Mouse (Mus musculus) telencephalon, adult 2 months (tissue): ENCODE measurements at regions not wholly inside any gene's neighbourhood (a gene's known extent, or its start where the extent isn't known, plus 50 kb on each side); places are given as distances from the start of the nearest gene placed in this dataset.
A peak's percentile ranks its signal among the peaks of the same experiment; 100 is the strongest.

ENCODE experiments used
- DNase-seq: peaks from one replicate; pipeline ENCODE4 v3.0.0-alpha.2; 2011; ENCODE audit warnings: low read depth, low spot score

GRCm38 (mm10) chr16:30118876-30119275, 54.7 kb downstream of the Hes1 start:
- DNase-seq: no peak

- DNase-seq: no peak
Observed at GRCm38 (mm10) chr16:30120330-30121265, 56.4 kb downstream of the Hes1 start.

GRCm38 (mm10) chr16:30121596-30121995, 57.4 kb downstream of the Hes1 start:
- DNase-seq: no peak

- no peak for DNase-seq
Observed at GRCm38 (mm10) chr16:30122211-30123070, 58.3 kb downstream of the Hes1 start.

GRCm38 (mm10) chr16:30127015-30127414, 62.8 kb downstream of the Hes1 start:
- no peak for DNase-seq

- no peak for DNase-seq
Observed at GRCm38 (mm10) chr16:30128787-30129186, 64.6 kb downstream of the Hes1 start.

GRCm38 (mm10) chr16:30129218-30130112, 65.3 kb downstream of the Hes1 start:
- no peak for DNase-seq

GRCm38 (mm10) chr16:30130113-30130471, 65.9 kb downstream of the Hes1 start:
- DNase-seq: no peak

GRCm38 (mm10) chr16:30132086-30132485, 67.9 kb downstream of the Hes1 start:
- no peak for DNase-seq

GRCm38 (mm10) chr16:30134642-30135165, 70.5 kb downstream of the Hes1 start:
- DNase-seq: no peak

- no peak for DNase-seq
Observed at GRCm38 (mm10) chr16:30136849-30137248, 72.7 kb downstream of the Hes1 start.

- no peak for DNase-seq
Observed at GRCm38 (mm10) chr16:30137812-30138211, 73.6 kb downstream of the Hes1 start.

GRCm38 (mm10) chr16:30144818-30145464, 80.8 kb downstream of the Hes1 start:
- no peak for DNase-seq

- peak; percentile 33 for DNase-seq
Observed at GRCm38 (mm10) chr16:30145465-30146207, 81.5 kb downstream of the Hes1 start.

- DNase-seq: no peak
Observed at GRCm38 (mm10) chr16:30146208-30146525, 82.0 kb downstream of the Hes1 start.

GRCm38 (mm10) chr16:30147296-30147695, 83.1 kb downstream of the Hes1 start:
- DNase-seq: no peak

GRCm38 (mm10) chr16:30151104-30151503, 86.9 kb downstream of the Hes1 start:
- no peak for DNase-seq

GRCm38 (mm10) chr16:30155070-30155469, 90.9 kb downstream of the Hes1 start:
- no peak for DNase-seq

GRCm38 (mm10) chr16:30155486-30156246, 91.5 kb downstream of the Hes1 start:
- DNase-seq: no peak
